Mouse (Mus musculus): Measurements from ENCODE around the gene Kcnmb2.

- TF ChIP-seq CTCF (conservative IDR thresholded peaks at IDR 0.05 in 1 of 2, IDR thresholded peaks at IDR 0.05 in 1 of 2; ENCODE audit: low read depth in 2 of 2, low read length in 2 of 2), result no peak
- TF ChIP-seq MYC (IDR thresholded peaks at IDR 0.05; ENCODE audit: low read depth, low read length), result no peak
- TF ChIP-seq E2F4 (IDR thresholded peaks at IDR 0.05; ENCODE audit: insufficient replicate concordance, low read depth, low read length), result no peak
- no peak for TF ChIP-seq HCFC1 (IDR thresholded peaks at IDR 0.05; ENCODE audit: low read depth, low read length)
- no peak for TF ChIP-seq MEF2A (IDR thresholded peaks at IDR 0.05; ENCODE audit: borderline replicate concordance, low read depth, low read length)
- TF ChIP-seq CHD1 (IDR thresholded peaks at IDR 0.05; ENCODE audit: low read depth, low read length), result no peak
- no peak for TF ChIP-seq TCF12 (IDR thresholded peaks at IDR 0.05; ENCODE audit: low read depth, low read length)
- no peak for TF ChIP-seq MAZ (IDR thresholded peaks at IDR 0.05; ENCODE audit: low read depth, low read length)
- no peak for TF ChIP-seq ZNF384 (IDR thresholded peaks at IDR 0.05; ENCODE audit: low read depth, low read length)
- no peak for TF ChIP-seq MXI1 (IDR thresholded peaks at IDR 0.05; ENCODE audit: low read depth, low read length)
- no peak for TF ChIP-seq POLR2A (IDR thresholded peaks at IDR 0.05; ENCODE audit: low read depth, low read length)
Measured at GRCm38 (mm10) chr3:32125431-32125830, 223.1 kb downstream of the Kcnmb2 start.
